Mouse (Mus musculus): ENCODE measurements around the gene Serbp1.

- TF ChIP-seq POLR2A (IDR thresholded peaks at IDR 0.05; ENCODE audit: borderline replicate concordance, extremely low read depth, insufficient read depth, insufficient read length, poor library complexity, severe bottlenecking) = no peak
- no peak for TF ChIP-seq CTCF (IDR thresholded peaks at IDR 0.05; ENCODE audit: borderline replicate concordance, extremely low read depth, insufficient read depth, insufficient read length)
These were observed 37.2 kb upstream of the Serbp1 start for GRCm38 (mm10) chr6:67200715-67201322.

All from brain, embryonic 14.5 days (tissue).